Mouse (Mus musculus) limb, embryonic 15.5 days (tissue): ENCODE results near the gene Prkar1b. TPM values are rescaled to one million over a fixed set of nuclear protein-coding genes. Genes with fewer than 3 reads are reported as not detected.

Source experiments
- ATAC-seq: fragments of 200-750 bp; cut with Nextera tagmentation; 2 replicates; pipeline ENCODE4 v1.8.0; 2017; ENCODE audit warnings: low read depth, moderate TSS enrichment; ENCODE audit not compliant: insufficient number of reproducible peaks, low FRiP score, low TSS enrichment
- H3K27ac ChIP-seq: fragments of 300-500 bp; sonication (generic); 2 replicates; pipeline ENCODE4 v1.5.1; 2015; ENCODE audit warnings: moderate library complexity, mild to moderate bottlenecking, inconsistent platforms
- H3K27me3 ChIP-seq: fragments of 300-500 bp; sonication (generic); 2 replicates; pipeline ENCODE4 v1.6.1; 2015; ENCODE audit warnings: inconsistent platforms
- H3K36me3 ChIP-seq: fragments of 300-500 bp; sonication (generic); 2 replicates; pipeline ENCODE4 v1.6.1; 2015; ENCODE audit warnings: inconsistent platforms
- H3K4me1 ChIP-seq: fragments of 300-500 bp; sonication (generic); 2 replicates; pipeline ENCODE4 v1.6.1; 2015; ENCODE audit warnings: inconsistent platforms
- H3K4me2 ChIP-seq: fragments of 300-500 bp; sonication (generic); 2 replicates; pipeline ENCODE4 v1.6.1; 2015; ENCODE audit warnings: mild to moderate bottlenecking, inconsistent platforms
- H3K4me3 ChIP-seq: fragments of 300-500 bp; sonication (generic); 2 replicates; pipeline ENCODE4 v1.5.1; 2015; ENCODE audit warnings: mild to moderate bottlenecking, inconsistent platforms
- H3K9ac ChIP-seq: fragments of 300-500 bp; sonication (generic); 2 replicates; pipeline ENCODE4 v1.6.1; 2015; ENCODE audit warnings: inconsistent platforms
- H3K9me3 ChIP-seq: fragments of 300-500 bp; sonication (generic); 2 replicates; pipeline ENCODE4 v1.6.1; 2016; ENCODE audit warnings: inconsistent platforms
- WGBS: fragments of 180-500 bp; shearing (Covaris S2); methylation state at CpG from one replicate; pipeline ENCODE4 v1.1.7; 2015; 5-methylcytosine and 5-hydroxymethylcytosine counted together
- polyA plus RNA-seq: library from polyadenylated mRNA; unstranded; fragments of >200 nt; fragmentation: Nextera tagmentation; extraction: Ambion mirVana; gene quantifications from 2 replicates; pipeline ENCODE4 v1.2.1, GENCODE M21; 2015

Gene Prkar1b
- 19.2 and 20.1 TPM in 2 replicates for polyA plus RNA-seq

GRCm38 (mm10) chr5:139149681-139150602, at the start of gene Prkar1b, which contains the start of gene Dnaaf5:
Gene Prkar1b (minus strand): TSS chr5:139150001.
Gene Dnaaf5 (plus strand): TSS chr5:139150223.
- Histone ChIP-seq H3K4me3 (peak within 1 kb of the TSS; percentile 96), H3K36me3 (peaks cover 27% of the 10 kb centered on the region), H3K4me2 (peak within 1 kb of the TSS; percentile 90), H3K9ac (peak within 1 kb of the TSS; percentile 72), H3K9me3 (no peaks in the 10 kb centered on the region), H3K4me1 (peaks cover 19% of the 10 kb centered on the region), H3K27ac (peak within 1 kb of the TSS; percentile 57), H3K27me3 (no peaks in the 10 kb centered on the region)
- ATAC-seq = peak; percentile 96
- WGBS = under 1% methylated on average over 83 of the region's 87 CpGs

GRCm38 (mm10) chr5:139199636-139199994, 49.8 kb upstream of the Prkar1b start:
- peak overlapping the region; percentile 47 for H3K9ac ChIP-seq
- no peak for ATAC-seq
- WGBS = 41% methylated on average over 2 of the region's 2 CpGs
- H3K9me3 ChIP-seq = no peaks in the 10 kb centered on the region
- peak overlapping the region; percentile 86 for H3K4me2 ChIP-seq
- H3K36me3 ChIP-seq = no peaks in the 10 kb centered on the region
- H3K4me3 ChIP-seq = peak overlapping the region; percentile 96
- H3K27me3 ChIP-seq = no peaks in the 10 kb centered on the region
- peak overlapping the region; percentile 94 for H3K27ac ChIP-seq
- peaks cover 27% of the 10 kb centered on the region for H3K4me1 ChIP-seq

- 86% methylated on average over 3 of the region's 3 CpGs for WGBS
- Histone ChIP-seq H3K27ac (0 out of 2 replicates have a peak overlapping the region, but pooled peaks have one; percentile 7), H3K27me3 (no peaks in the 10 kb centered on the region)
Measured at GRCm38 (mm10) chr5:139198779-139199178, 49.0 kb upstream of the Prkar1b start.

GRCm38 (mm10) chr5:139190958-139191357, 41.2 kb upstream of the Prkar1b start:
- H3K27me3 ChIP-seq = no peaks in the 10 kb centered on the region
- no peak overlapping the region for H3K4me2 ChIP-seq
- H3K27ac ChIP-seq = no peak overlapping the region
- H3K9ac ChIP-seq = no peak overlapping the region
- no peak overlapping the region for H3K4me3 ChIP-seq
- 60% methylated on average over 5 of the region's 5 CpGs for WGBS
- peaks cover 16% of the 10 kb centered on the region for H3K36me3 ChIP-seq
- no peaks in the 10 kb centered on the region for H3K9me3 ChIP-seq
- ATAC-seq = no peak
- no peaks in the 10 kb centered on the region for H3K4me1 ChIP-seq

More at GRCm38 (mm10) chr5:139198779-139199178, 49.0 kb upstream of the Prkar1b start:
- Histone ChIP-seq H3K36me3 (no peaks in the 10 kb centered on the region), H3K9ac (no peak overlapping the region), H3K9me3 (no peaks in the 10 kb centered on the region), H3K4me1 (peaks cover 27% of the 10 kb centered on the region), H3K4me2 (no peak overlapping the region), H3K4me3 (no peak overlapping the region)
- no peak for ATAC-seq

- no peaks in the 10 kb centered on the region for H3K27me3 ChIP-seq
- 89% methylated on average over 5 of the region's 5 CpGs for WGBS
- H3K4me1 ChIP-seq = no peaks in the 10 kb centered on the region
- no peak overlapping the region for H3K27ac ChIP-seq
- H3K4me2 ChIP-seq = no peak overlapping the region
- no peak for ATAC-seq
- no peak overlapping the region for H3K4me3 ChIP-seq
- no peak overlapping the region for H3K9ac ChIP-seq
- H3K36me3 ChIP-seq = peaks cover 27% of the 10 kb centered on the region
- no peaks in the 10 kb centered on the region for H3K9me3 ChIP-seq
Measured at GRCm38 (mm10) chr5:139189726-139190125, 39.9 kb upstream of the Prkar1b start.

- no peak for ATAC-seq
- H3K36me3 ChIP-seq = peaks cover 74% of the 10 kb centered on the region
- 78% methylated on average over 4 of the region's 4 CpGs for WGBS
Measured at GRCm38 (mm10) chr5:139184897-139185296, 35.1 kb upstream of the Prkar1b start.

GRCm38 (mm10) chr5:139183601-139184000, 33.8 kb upstream of the Prkar1b start:
- no peak overlapping the region for H3K9ac ChIP-seq
- H3K9me3 ChIP-seq = no peaks in the 10 kb centered on the region
- WGBS = 91% methylated on average over 9 of the region's 9 CpGs
- no peaks in the 10 kb centered on the region for H3K4me1 ChIP-seq
- H3K36me3 ChIP-seq = peaks cover 81% of the 10 kb centered on the region
- no peak overlapping the region for H3K4me3 ChIP-seq
- no peak overlapping the region for H3K27ac ChIP-seq
- ATAC-seq = no peak
- H3K27me3 ChIP-seq = no peaks in the 10 kb centered on the region
- no peak overlapping the region for H3K4me2 ChIP-seq

More at GRCm38 (mm10) chr5:139184897-139185296, 35.1 kb upstream of the Prkar1b start:
- no peaks in the 10 kb centered on the region for H3K4me1 ChIP-seq
- H3K9me3 ChIP-seq = no peaks in the 10 kb centered on the region
- no peaks in the 10 kb centered on the region for H3K27me3 ChIP-seq
- no peak overlapping the region for H3K27ac ChIP-seq
- no peak overlapping the region for H3K9ac ChIP-seq
- no peak overlapping the region for H3K4me2 ChIP-seq
- H3K4me3 ChIP-seq = no peak overlapping the region

GRCm38 (mm10) chr5:139183131-139183530, 33.3 kb upstream of the Prkar1b start:
- H3K4me1 ChIP-seq = no peaks in the 10 kb centered on the region
- no peaks in the 10 kb centered on the region for H3K9me3 ChIP-seq
- WGBS = 89% methylated on average over 2 of the region's 2 CpGs
- no peak for ATAC-seq
- no peak overlapping the region for H3K4me3 ChIP-seq
- H3K36me3 ChIP-seq = peaks cover 84% of the 10 kb centered on the region
- H3K27me3 ChIP-seq = no peaks in the 10 kb centered on the region
- no peak overlapping the region for H3K27ac ChIP-seq
- H3K9ac ChIP-seq = no peak overlapping the region
- no peak overlapping the region for H3K4me2 ChIP-seq

GRCm38 (mm10) chr5:139178895-139179631, 29.3 kb upstream of the Prkar1b start:
- Histone ChIP-seq H3K9ac (no peak overlapping the region), H3K4me3 (no peak overlapping the region), H3K27me3 (peaks cover 15% of the 10 kb centered on the region), H3K36me3 (peaks cover 63% of the 10 kb centered on the region), H3K4me1 (peaks cover 19% of the 10 kb centered on the region), H3K27ac (no peak overlapping the region), H3K9me3 (no peaks in the 10 kb centered on the region), H3K4me2 (no peak overlapping the region)
- 25% methylated on average over 11 of the region's 11 CpGs for WGBS
- ATAC-seq = peak; percentile 44; the same call in 1 of the 2 replicates

GRCm38 (mm10) chr5:139174556-139175547, 25.1 kb upstream of the Prkar1b start:
- H3K4me1 ChIP-seq = peaks cover 23% of the 10 kb centered on the region
- ATAC-seq = 0 out of 2 replicates have a peak, but pooled peaks have one; percentile 40
- no peak overlapping the region for H3K27ac ChIP-seq
- no peak overlapping the region for H3K4me3 ChIP-seq
- WGBS = 11% methylated on average over 10 of the region's 10 CpGs
- H3K36me3 ChIP-seq = peaks cover 52% of the 10 kb centered on the region
- H3K4me2 ChIP-seq = no peak overlapping the region
- H3K9me3 ChIP-seq = no peaks in the 10 kb centered on the region
- no peak overlapping the region for H3K9ac ChIP-seq
- H3K27me3 ChIP-seq = peaks cover 23% of the 10 kb centered on the region

GRCm38 (mm10) chr5:139174141-139174540, 24.3 kb upstream of the Prkar1b start:
- Histone ChIP-seq H3K27ac (0 out of 2 replicates have a peak overlapping the region, but pooled peaks have one; percentile 54), H3K27me3 (peaks cover 23% of the 10 kb centered on the region), H3K36me3 (peaks cover 49% of the 10 kb centered on the region), H3K4me2 (no peak overlapping the region), H3K4me3 (no peak overlapping the region), H3K4me1 (peaks cover 23% of the 10 kb centered on the region), H3K9ac (no peak overlapping the region), H3K9me3 (no peaks in the 10 kb centered on the region)
- ATAC-seq = no peak
- WGBS = 24% methylated on average over 10 of the region's 10 CpGs
